Mouse (Mus musculus) spleen, adult 2 months (tissue): ENCODE measurements at regions not wholly inside any gene's neighbourhood (a gene's known extent, or its start where the extent isn't known, plus 50 kb on each side); places are given as distances from the start of the nearest gene placed in this dataset.

Experiments used
- CTCF ChIP-seq: fragments of 200-500 bp; IDR thresholded peaks from 2 replicates; pipeline ENCODE4 v1.5.1; 2011; ENCODE audit warnings: mild to moderate bottlenecking, inconsistent platforms; ENCODE audit not compliant: insufficient read depth, insufficient read length, insufficient replicate concordance; ENCODE audit errors: extremely low read depth
- POLR2A ChIP-seq: fragments of 200-500 bp; IDR thresholded peaks from 2 replicates; pipeline ENCODE4 v1.6.1; 2011; ENCODE audit warnings: low read depth, low read length, inconsistent platforms

DNA sequence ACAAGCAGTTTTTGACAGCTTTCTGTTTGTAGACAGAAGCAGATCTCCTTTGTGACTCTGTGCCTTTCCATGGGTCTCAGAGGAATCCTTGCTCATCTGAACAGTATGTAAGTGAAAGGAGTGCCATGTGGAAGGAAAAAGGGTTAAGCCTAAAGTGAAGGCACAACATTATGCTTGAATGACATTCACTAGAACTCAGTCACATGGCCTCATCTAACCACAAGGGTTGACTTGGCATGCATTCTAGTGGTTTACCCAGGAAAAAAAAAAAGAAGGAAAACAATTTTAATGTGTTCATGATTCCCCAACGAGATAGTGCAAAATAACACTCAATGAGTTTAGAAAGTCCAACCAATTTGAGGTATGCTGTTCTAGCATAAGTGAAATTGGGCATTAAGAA lies 414.6 kb downstream of the Adgrl2 start:
- TF ChIP-seq POLR2A (no peak), CTCF (no peak)
